Mouse (Mus musculus) neural tube, embryonic 10.5 days (tissue): ENCODE data around the gene Cxadr.

Source experiments
- DNase-seq: peaks from one replicate; pipeline ENCODE4 v3.0.0-alpha.2; 2017; ENCODE audit warnings: low spot score; ENCODE audit errors: extremely low spot score

Gene Cxadr

DNA sequence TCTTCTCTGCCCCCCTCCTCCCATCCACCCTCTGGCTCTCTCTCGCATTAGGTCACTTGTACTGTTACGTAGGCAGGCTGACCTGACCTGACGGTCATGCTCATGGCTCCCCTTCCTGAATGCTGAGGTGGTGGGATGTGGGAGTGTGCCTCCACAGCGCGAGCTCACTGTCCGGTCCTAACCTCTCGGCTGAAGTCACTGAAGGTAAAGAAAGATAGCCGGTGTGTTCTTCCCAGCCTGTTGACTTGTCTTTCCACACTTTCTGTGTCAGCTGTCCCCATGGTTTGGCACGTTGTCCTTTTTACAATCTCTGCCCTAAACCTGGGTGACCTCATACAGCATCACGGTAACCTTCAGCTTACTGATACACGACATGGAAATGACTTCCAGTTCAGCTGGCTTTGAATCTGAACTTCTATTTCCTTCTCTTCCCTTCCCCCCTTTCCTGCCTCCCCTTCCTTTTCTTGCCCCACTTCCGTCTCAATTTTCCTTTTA, 4.4 kb downstream of the Cxadr start:
- no peak for DNase-seq

- no peak for DNase-seq
These were observed 5.3 kb downstream of the Cxadr start for GRCm38 (mm10) chr16:78306606-78307005.

- no peak for DNase-seq
These were observed 6.3 kb downstream of the Cxadr start for GRCm38 (mm10) chr16:78307476-78308192.

DNA sequence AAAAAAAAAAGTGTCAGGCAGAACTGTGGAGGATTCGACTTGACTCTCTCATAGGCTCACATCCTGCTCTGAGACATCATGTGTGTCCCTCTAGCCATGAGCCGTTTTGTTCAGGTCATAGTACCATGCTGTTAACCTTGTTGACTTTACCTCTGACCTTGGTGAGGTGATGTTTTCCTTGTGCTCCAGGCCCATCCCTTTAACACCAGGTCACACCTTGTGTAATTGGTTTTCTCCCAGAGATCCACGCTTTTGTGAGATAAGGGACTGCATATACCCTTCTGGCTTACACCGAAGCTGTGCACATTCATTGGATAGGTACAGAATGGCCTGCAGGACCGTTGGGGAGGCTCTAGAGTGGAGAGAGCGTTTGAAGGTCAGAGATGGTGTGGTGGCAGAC, 8.0 kb downstream of the Cxadr start:
- no peak for DNase-seq

GRCm38 (mm10) chr16:78313135-78313887, 12.0 kb downstream of the Cxadr start:
- DNase-seq = no peak

DNA sequence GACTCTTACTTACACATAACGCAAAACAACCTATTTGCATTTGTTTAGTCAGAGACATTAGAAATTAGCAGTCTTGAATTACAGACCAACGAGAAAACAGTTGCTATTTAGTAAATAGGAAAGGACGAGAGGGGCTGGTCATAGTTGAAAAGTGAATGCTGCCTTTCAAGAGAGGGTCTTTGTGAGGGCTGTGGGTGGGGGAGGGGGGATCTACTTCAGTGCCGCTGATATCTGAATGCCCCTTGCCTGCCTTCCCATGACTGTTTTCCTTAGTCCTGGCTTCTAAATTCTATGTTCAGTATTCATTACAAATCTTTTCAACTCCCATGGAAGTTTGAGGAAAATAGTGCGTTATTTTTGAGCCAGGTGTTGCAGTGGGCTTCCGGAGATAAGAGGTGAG, 12.7 kb downstream of the Cxadr start:
- no peak for DNase-seq

DNA sequence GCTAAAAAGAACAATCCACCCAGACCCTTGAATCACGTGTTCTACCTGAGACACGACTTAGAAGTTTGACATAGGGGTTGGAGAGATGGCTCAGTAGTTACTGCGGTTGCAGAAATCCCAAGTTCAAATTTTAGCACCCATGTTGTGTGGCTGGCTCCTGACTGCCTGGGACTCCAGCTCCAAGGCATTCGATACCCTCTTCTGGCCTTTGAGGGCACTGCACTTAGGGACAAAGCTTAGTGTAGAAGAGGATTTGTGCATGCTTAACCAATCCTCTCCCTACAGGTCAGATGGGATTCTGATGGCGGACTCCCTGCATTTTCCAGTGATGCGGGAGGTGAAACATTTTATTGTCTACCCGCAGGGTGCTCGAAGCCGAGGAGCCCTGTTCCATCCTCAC, 15.6 kb downstream of the Cxadr start:
- no peak for DNase-seq

DNA sequence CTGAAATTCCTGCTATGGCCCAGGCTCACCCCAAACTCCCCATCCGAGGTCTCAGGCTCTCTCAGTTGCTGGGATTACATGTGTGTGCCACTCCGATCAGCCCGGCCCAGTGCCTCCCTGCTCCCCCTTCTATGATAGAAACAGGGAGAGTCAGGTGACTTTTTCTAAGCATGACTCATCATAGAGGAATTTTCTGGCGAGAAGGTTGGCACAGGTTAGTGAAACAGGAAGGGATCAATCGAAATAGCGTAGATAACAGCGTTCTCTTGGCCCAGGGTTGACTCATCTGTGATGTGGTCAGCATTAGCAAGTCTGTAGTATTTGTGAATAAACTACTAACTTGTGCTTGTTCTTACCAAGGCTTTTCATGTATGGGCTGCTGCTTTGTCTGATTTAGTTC, 16.7 kb downstream of the Cxadr start:
- DNase-seq = no peak

DNA sequence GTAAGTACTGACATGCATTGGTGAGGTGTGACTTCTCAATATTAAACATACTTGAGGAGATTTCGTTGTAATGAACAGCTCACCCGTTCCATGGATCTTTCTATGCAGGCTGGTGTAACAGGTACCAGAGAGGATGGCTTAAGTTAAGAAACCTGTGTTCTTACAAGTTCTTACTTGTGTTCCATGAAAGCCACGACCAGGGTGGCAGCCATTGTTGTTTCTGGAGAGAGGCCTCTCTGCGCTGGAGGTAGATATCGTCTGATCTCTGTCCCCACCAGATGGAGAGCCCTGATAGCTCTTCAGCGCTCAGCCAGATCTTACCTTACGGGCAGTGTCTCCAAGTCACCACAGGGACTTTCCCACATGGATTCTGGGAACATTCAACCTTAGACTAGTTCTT, 18.4 kb downstream of the Cxadr start:
- no peak for DNase-seq

DNA sequence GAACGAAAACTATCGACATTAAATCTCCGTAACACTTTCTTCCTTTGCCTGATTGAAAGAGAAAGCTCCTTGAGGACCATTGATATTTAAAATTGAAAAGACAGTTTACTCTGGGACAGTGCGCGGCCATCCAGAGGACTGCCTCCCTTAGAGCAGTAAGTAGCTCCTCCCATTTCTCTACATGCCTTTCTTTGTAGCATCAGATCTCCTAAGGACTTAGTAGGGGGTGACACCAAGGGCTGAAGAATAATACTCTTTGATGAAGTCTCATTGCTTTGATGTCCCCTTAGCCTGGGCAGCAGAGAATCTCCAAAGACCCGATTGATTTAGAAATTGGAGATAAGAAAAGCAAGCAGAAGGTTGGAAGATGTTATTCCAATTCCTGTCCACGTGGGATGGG, 20.3 kb downstream of the Cxadr start:
- no peak for DNase-seq

DNA sequence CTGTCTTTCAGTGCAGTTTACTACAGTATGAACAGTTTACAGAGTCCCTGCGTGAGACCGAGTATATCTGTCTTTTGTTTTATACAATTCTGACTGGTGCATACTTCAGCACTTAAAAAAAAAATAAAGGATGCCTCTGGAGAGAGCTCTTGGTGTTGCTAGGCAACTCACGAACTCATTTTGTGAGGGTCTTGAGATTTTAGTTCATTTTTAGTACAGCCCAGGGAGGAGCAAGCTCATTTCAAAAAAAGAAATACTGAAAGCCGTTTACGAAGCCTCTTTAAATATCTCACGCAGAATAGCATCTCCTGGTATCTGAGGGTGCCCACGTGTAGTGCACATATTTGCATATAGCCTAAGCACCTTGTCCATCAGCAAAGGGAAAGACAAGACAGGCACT, 20.9 kb downstream of the Cxadr start:
- DNase-seq = no peak

GRCm38 (mm10) chr16:78325972-78326848, 24.9 kb downstream of the Cxadr start:
- DNase-seq = no peak

GRCm38 (mm10) chr16:78327562-78327961, 26.3 kb downstream of the Cxadr start:
- no peak for DNase-seq

DNA sequence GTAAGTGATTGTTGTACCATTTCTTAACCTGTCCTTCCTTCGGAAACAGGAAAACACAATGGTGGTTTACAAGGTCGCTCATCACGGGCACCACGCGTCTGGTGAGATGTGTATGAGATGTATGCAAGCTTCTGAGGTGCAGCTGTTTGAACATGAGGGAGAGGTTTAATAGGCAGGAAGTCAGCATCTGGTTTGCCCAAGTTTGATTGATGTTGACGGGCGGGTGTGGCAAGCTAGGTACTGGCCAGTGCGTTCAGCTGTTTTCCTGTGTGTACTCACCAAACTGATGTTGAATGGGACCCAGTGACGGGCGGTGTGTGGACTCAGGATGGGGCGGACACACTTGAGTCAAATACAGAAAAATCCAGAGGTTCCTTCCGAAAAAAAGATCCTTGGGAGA, 26.7 kb downstream of the Cxadr start:
- DNase-seq = no peak

- DNase-seq = no peak
These were observed 35.9 kb downstream of the Cxadr start for GRCm38 (mm10) chr16:78337226-78337625.

GRCm38 (mm10) chr16:78341356-78341755, 40.1 kb downstream of the Cxadr start:
- DNase-seq = no peak

GRCm38 (mm10) chr16:78342767-78343166, 41.5 kb downstream of the Cxadr start:
- no peak for DNase-seq

GRCm38 (mm10) chr16:78343792-78344191, 42.5 kb downstream of the Cxadr start:
- DNase-seq = no peak

- no peak for DNase-seq
These were observed 45.5 kb downstream of the Cxadr start for GRCm38 (mm10) chr16:78346662-78347327.

DNA sequence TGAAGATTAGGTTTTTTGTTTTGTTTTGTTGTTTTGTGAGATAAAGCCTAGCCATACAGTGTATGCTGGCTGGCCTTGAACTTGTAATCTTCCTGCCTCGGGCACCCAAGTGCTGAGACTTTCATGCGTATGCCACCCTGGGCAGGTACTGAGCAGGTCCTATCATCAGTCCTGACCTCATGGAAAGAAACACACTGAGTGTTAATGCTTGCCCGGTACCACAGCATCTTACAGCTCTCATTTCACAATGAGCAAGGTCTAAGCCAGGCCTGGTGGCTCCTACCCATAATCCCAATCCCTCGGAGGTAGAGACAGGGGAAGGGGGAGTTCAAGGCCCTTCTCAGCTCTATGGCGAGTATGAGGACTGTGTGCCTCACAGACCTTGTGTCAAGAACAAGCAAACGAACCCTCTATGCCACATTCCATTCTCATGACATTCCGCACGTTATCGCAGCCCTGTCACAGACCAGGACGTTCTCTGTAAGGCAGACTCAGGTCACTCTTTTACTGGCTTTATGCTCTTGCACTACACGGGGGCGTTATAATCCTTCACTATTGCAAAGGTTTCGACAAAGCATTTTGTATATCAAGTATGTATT, 46.1 kb downstream of the Cxadr start:
- no peak for DNase-seq

DNA sequence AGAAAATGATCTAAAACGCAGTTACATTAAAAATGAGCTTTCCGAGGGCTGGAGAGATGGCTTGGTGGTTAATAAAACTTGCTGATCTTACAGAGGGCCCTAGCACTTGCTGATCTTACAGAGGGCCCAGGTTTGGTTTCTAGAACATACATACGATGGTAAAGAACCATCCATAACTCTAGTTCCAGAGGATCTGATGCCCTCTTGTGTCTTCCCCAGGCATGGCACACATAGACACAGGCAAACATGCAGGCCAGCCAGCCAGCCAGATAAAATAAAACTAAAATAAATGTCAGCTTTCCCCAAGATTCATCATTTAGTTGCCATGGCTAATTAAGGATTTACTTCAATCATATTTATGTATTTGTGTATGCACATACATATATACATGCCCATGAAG, 56.5 kb downstream of the Cxadr start:
- no peak for DNase-seq
